Mouse (Mus musculus) forebrain, embryonic 11.5 days (tissue): ENCODE measurements around the gene Bri3. TPM values are rescaled to one million over a fixed set of nuclear protein-coding genes. Genes with fewer than 3 reads are reported as not detected.

Experiments
- ATAC-seq: fragments of 200-750 bp; cut with Nextera tagmentation; replicated peaks from 2 replicates; pipeline ENCODE4 v1.8.0; 2017; ENCODE audit warnings: moderate TSS enrichment; ENCODE audit not compliant: low FRiP score
- DNase-seq: peaks from one replicate; pipeline ENCODE4 v3.0.0-alpha.2; 2017; ENCODE audit warnings: low spot score
- H3K27ac ChIP-seq: fragments of 300-500 bp; sonication (generic); 2 replicates; pipeline ENCODE4 v1.5.1; 2014; ENCODE audit warnings: low read depth, low read length
- H3K27me3 ChIP-seq: fragments of 300-500 bp; sonication (generic); 2 replicates; pipeline ENCODE4 v1.6.1; 2014; ENCODE audit warnings: mild to moderate bottlenecking, low read length, mixed read lengths; ENCODE audit not compliant: control insufficient read depth, insufficient read depth
- H3K36me3 ChIP-seq: fragments of 300-500 bp; sonication (generic); 2 replicates; pipeline ENCODE4 v1.6.1; 2014; ENCODE audit warnings: mild to moderate bottlenecking, low read length, moderate library complexity, mixed read lengths; ENCODE audit not compliant: control insufficient read depth, insufficient read depth
- H3K4me1 ChIP-seq: fragments of 300-500 bp; sonication (generic); replicated peaks from 2 replicates; pipeline ENCODE4 v1.6.1; 2014; ENCODE audit warnings: low read length, mixed read lengths; ENCODE audit not compliant: control insufficient read depth, insufficient read depth
- H3K4me2 ChIP-seq: fragments of 300-500 bp; sonication (generic); 2 replicates; pipeline ENCODE4 v1.6.1; 2014; ENCODE audit warnings: low read depth, mild to moderate bottlenecking, low read length, moderate library complexity, mixed read lengths; ENCODE audit not compliant: severe bottlenecking
- H3K4me3 ChIP-seq: fragments of 300-500 bp; sonication (generic); 2 replicates; pipeline ENCODE4 v1.5.1; 2014; ENCODE audit warnings: low read depth, low read length
- H3K9ac ChIP-seq: fragments of 300-500 bp; sonication (generic); 2 replicates; pipeline ENCODE4 v1.6.1; 2014; ENCODE audit warnings: low read length
- H3K9me3 ChIP-seq: fragments of 300-500 bp; sonication (generic); 2 replicates; pipeline ENCODE4 v1.6.1; 2016; ENCODE audit warnings: low read length, mixed read lengths; ENCODE audit not compliant: control insufficient read depth
- WGBS: fragments of 180-500 bp; shearing (Covaris S2); extraction: QIAGEN DNeasy Blood & Tissue Kit; methylation state at CpG from one replicate; pipeline ENCODE4 v1.1.7; 2014; 5-methylcytosine and 5-hydroxymethylcytosine counted together
- polyA plus RNA-seq: library from polyadenylated mRNA; unstranded; fragments of >200 nt; fragmentation: Nextera tagmentation; extraction: Ambion mirVana; gene quantifications from 2 replicates; pipeline ENCODE4 v1.2.1, GENCODE M21; 2014

Bri3 gene
- polyA plus RNA-seq, 1 experiment from 2014 or later = 136 TPM

DNA sequence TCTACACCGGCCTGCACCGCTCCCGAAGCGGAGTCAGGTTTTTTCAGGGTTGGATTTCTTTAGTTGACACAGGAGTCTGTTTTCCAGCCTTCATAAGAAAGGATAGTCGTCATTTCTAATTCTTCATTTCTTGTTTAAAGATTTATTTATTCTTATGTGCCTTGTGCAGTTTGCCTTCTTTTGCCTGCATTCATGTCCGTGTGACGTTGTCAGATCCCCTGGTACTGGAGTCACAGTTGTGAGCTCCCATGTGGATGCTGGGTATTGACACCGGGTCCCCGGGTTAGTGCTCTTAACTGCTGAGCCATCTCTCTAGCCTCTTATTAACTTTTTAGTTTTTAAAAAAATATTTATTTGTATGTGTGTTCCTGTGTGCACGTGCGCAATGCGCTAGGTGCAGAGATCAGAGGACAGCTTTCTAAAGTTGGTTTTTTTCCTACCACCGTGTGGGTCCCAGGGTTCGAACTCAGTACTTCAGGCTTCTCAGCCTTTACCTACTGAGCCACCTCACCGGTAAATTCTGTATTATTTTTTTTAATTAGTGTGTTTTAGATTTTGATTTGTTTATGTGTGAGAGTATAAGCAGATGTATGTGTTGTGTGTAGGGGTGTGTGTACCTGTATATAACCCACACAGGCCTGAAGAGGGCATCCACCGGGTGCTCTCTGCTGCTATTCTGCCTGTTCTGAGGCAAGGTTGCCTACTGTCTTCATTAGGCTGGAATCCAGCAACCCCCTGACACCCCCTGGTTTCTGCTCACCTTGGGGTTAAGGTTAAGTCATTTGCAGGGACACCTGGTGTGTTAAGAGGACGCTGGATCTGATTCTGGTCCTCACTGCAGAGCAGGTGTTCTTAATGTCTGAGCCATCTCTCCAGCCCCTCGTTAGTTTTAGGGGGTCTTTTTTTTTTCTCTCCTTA lies 20.1 kb upstream of the Bri3 start:
- H3K4me2 ChIP-seq = peak overlapping the region; percentile 81
- no peaks in the 10 kb centered on the region for H3K36me3 ChIP-seq
- H3K9ac ChIP-seq = peak overlapping the region; percentile 74
- no peaks in the 10 kb centered on the region for H3K27me3 ChIP-seq
- peak overlapping the region; percentile 50; the same call in 1 of the 2 replicates for H3K27ac ChIP-seq
- H3K4me1 ChIP-seq = peaks cover 5% of the 10 kb centered on the region; the same call in 1 of the 2 replicates
- H3K4me3 ChIP-seq = peak overlapping the region; percentile 68
- peak; percentile 47; the same call in 1 of the 2 replicates for ATAC-seq
- DNase-seq = no peak
- no peaks in the 10 kb centered on the region for H3K9me3 ChIP-seq
- WGBS = 26% methylated on average over 18 of the region's 18 CpGs

DNA sequence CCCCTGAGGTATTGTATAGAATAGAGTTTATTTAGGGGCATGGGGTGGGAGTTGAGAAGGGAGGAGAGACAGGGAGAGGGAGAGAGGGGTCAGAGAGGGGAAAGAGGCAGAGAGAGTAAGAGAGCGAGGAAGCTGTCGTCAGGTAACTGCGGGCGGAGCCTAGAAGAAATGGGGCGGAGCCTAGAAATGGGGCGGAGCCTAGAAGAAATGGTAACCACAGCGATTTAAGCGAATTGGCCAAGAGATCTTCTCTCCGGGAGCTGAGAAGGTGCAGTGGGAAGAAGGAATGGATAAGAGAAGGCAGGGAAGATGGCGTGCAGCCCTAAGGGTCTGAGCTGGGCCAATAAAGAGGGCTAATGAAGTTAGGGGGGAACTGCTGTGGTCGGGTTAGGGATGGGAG lies 18.0 kb upstream of the Bri3 start:
- ATAC-seq (no peak), DNase-seq (no peak)
- H3K36me3 ChIP-seq = no peaks in the 10 kb centered on the region
- H3K4me1 ChIP-seq = peaks cover 5% of the 10 kb centered on the region; the same call in 1 of the 2 replicates
- H3K27me3 ChIP-seq = no peaks in the 10 kb centered on the region
- no peak overlapping the region for H3K27ac ChIP-seq
- no peak overlapping the region for H3K4me3 ChIP-seq
- no peak overlapping the region for H3K4me2 ChIP-seq
- H3K9ac ChIP-seq = no peak overlapping the region
- no peaks in the 10 kb centered on the region for H3K9me3 ChIP-seq
- WGBS = 34% methylated on average over 11 of the region's 11 CpGs

DNA sequence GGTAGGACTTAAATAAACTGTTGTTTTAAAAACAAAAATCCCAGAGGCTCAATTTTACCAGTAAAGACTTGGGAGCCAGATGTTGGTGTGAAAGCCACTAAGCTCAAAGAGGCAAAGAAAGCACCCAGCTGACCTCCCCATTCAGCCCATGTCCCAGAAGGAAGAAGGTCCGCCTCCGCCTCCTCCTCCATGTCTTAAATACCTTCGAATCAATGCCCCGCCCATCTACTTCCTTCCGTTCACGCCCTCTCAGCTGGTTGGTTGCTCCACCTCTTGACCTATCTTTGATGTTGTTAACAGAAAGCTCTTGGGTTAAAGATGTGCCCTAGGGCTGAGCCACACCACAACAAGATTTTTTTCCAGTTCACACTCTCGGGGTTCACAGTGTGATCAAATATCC lies 14.0 kb upstream of the Bri3 start:
- no peaks in the 10 kb centered on the region for H3K27me3 ChIP-seq
- H3K4me3 ChIP-seq = no peak overlapping the region
- ATAC-seq (no peak), DNase-seq (no peak)
- H3K27ac ChIP-seq = no peak overlapping the region
- no peak overlapping the region for H3K4me2 ChIP-seq
- no peak overlapping the region for H3K9ac ChIP-seq
- H3K4me1 ChIP-seq = no peaks in the 10 kb centered on the region
- no peaks in the 10 kb centered on the region for H3K9me3 ChIP-seq
- H3K36me3 ChIP-seq = no peaks in the 10 kb centered on the region
- WGBS = 88% methylated on average over 7 of the region's 7 CpGs

DNA sequence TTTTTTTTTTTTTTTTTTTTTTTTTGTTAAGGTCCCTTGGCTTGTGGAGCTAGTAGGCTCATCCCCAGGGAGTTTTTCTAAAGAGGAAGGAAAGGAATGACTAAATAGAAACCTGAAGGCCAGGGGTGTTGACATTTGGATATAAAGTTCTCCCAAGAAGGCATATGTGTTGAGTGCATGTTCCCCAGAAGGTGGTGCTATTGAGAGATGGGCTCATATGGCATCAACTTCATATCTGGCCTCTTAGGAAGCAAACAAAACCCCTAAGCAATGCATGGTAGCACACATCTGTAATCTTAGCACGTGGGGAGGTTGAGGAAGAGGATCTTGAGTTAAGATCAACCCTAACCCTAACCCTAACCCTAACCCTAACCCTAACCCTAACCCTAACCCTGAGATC lies 12.8 kb upstream of the Bri3 start:
- DNase-seq (no peak), ATAC-seq (no peak)
- Histone ChIP-seq H3K4me3 (no peak overlapping the region), H3K9ac (no peak overlapping the region), H3K36me3 (no peaks in the 10 kb centered on the region), H3K4me2 (no peak overlapping the region), H3K9me3 (no peaks in the 10 kb centered on the region), H3K4me1 (no peaks in the 10 kb centered on the region), H3K27me3 (no peaks in the 10 kb centered on the region), H3K27ac (no peak overlapping the region)
- 82% methylated on average over 1 of the region's 1 CpGs for WGBS

DNA sequence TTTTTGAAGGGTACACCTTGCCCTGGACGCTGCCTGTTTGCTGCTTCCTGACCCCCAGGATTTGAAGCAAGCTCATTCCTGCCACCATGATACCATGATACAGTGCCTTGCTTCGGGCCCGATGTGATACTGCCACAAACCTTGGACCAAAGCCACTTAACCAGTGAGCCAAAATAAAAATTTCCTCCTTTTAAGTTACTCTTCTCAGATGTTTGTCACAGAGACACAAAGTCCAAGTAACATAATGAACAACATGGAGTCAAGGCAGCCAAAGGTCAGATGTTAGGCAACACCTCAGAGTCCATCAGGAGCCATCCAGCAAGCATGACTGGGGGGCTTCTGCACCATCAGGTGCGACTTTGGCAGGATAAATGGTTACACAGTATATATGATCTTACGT lies 11.7 kb upstream of the Bri3 start:
- no peak for ATAC-seq
- Histone ChIP-seq H3K4me1 (no peaks in the 10 kb centered on the region), H3K9me3 (no peaks in the 10 kb centered on the region), H3K27me3 (no peaks in the 10 kb centered on the region), H3K9ac (no peak overlapping the region), H3K4me2 (no peak overlapping the region), H3K4me3 (no peak overlapping the region), H3K27ac (no peak overlapping the region), H3K36me3 (no peaks in the 10 kb centered on the region)
- no peak for DNase-seq
- 88% methylated on average over 5 of the region's 5 CpGs for WGBS

DNA sequence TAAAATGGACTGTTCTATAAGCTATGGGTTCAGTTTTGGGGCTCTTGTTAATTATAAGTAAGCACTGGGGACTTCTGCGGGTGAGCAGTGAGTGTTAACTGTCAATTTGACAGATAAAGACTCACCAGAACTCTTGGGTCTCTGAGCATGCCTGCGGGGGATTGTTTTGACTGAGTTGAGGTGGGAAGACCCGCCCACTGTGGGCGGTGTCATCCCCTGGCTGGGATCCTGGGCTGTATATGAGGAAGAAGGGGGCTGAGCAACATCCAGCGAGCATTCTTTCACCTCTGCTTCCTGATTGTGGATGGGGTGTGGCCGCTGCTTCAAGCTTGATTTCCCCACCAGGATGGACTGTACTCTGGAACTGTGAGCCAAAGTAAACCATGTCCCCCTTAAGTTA lies 10.0 kb upstream of the Bri3 start:
- H3K27ac ChIP-seq = no peak overlapping the region
- no peaks in the 10 kb centered on the region for H3K36me3 ChIP-seq
- H3K9ac ChIP-seq = no peak overlapping the region
- ATAC-seq (no peak), DNase-seq (no peak)
- no peaks in the 10 kb centered on the region for H3K27me3 ChIP-seq
- 68% methylated on average over 6 of the region's 6 CpGs for WGBS
- H3K9me3 ChIP-seq = no peaks in the 10 kb centered on the region
- no peaks in the 10 kb centered on the region for H3K4me1 ChIP-seq
- no peak overlapping the region for H3K4me2 ChIP-seq
- H3K4me3 ChIP-seq = no peak overlapping the region

DNA sequence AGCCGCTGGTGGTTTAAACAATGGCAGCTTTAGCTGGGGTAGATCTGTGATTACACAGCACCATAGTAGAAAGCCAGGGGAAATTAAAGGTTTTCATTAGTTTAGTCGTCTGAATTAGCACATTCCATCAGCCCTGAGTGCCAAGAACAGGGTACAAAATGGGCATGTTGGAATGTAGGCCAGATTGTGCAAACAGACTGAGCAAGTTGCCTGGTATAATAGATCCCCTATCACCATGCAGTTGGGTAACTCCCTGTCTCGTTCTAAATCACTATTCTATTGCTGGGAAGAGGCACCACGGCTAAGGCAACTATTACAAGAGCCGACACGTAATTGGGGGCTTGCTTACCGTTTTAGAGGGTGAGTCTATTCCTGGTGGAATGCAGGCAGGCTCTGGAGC lies 9.5 kb upstream of the Bri3 start:
- H3K27me3 ChIP-seq = no peaks in the 10 kb centered on the region
- DNase-seq = no peak
- ATAC-seq = no peak
- no peak overlapping the region for H3K27ac ChIP-seq
- H3K4me1 ChIP-seq = no peaks in the 10 kb centered on the region
- 87% methylated on average over 7 of the region's 7 CpGs for WGBS
- H3K4me2 ChIP-seq = no peak overlapping the region
- H3K36me3 ChIP-seq = no peaks in the 10 kb centered on the region
- no peak overlapping the region for H3K4me3 ChIP-seq
- H3K9me3 ChIP-seq = no peaks in the 10 kb centered on the region
- no peak overlapping the region for H3K9ac ChIP-seq

DNA sequence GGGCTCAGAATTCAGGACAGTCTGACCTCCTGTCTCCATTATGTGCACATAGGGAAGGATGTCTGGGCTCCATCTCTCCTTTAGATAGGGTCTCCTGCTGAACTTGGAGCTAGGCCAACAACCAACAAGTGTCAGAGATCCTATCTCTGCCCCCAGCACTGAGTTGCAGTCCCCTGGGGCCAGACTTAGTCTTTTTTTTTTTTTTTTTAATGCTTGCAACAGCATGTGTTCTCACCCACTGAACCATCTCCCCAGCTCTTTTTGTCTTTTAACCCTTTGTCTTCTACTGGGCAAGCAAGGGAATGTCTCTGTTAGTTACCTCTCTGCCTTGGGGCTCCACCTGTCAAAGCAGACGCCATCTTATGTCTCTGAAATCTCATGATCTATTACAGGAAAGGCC lies 5.3 kb upstream of the Bri3 start:
- no peak overlapping the region for H3K4me2 ChIP-seq
- WGBS = 71% methylated on average over 1 of the region's 1 CpGs
- H3K27me3 ChIP-seq = no peaks in the 10 kb centered on the region
- no peak overlapping the region for H3K27ac ChIP-seq
- ATAC-seq (no peak), DNase-seq (no peak)
- H3K36me3 ChIP-seq = no peaks in the 10 kb centered on the region
- no peaks in the 10 kb centered on the region for H3K4me1 ChIP-seq
- H3K4me3 ChIP-seq = no peak overlapping the region
- H3K9me3 ChIP-seq = no peaks in the 10 kb centered on the region
- H3K9ac ChIP-seq = no peak overlapping the region

DNA sequence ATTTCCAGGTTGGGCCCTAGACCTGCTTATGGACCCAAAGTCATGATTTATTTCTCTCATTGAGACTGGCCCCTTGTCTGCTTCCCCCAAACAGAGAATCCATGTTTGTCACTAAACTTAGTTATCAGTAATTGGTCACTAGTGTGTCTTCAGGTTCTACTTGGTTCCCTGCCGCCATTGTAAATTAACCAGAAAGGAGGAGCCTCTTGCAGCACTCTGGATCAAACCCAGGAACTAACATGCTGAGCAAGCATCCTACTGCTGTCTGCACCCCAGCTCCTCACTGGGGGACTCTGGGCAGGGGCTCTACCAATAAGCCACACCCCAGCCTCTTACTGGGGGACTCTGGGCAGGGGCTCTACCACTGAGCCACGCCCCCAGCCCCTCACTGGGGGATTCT lies 1.4 kb downstream of the Bri3 start:
- Histone ChIP-seq H3K9me3 (peaks cover 3% of the 10 kb centered on the region; the same call in 1 of the 2 replicates), H3K36me3 (no peaks in the 10 kb centered on the region), H3K9ac (no peak overlapping the region), H3K27me3 (no peaks in the 10 kb centered on the region), H3K4me1 (no peaks in the 10 kb centered on the region), H3K4me2 (no peak overlapping the region), H3K27ac (no peak overlapping the region), H3K4me3 (no peak overlapping the region)
- 60% methylated on average over 2 of the region's 2 CpGs for WGBS
- ATAC-seq (no peak), DNase-seq (no peak)
